ENCODE assay signal across 21 mouse cellular contexts in genomic region chr8:114956377-114957168, GRCm38 (mm10).
DNase-seq lines count a peak whose midpoint lies in the region; ATAC-seq and TF ChIP-seq lines count a peak whose summit lies in the region.
"Had no signal": no experiment of that assay in that cellular context is flagged by ENCODE, and none has a peak within 500 bp of the region (broad histone marks: within the 10 kb centered on the region; RNA-seq: fewer than 3 reads in every experiment).

No protein-coding gene starts in this region.

- no peaks in the 10 kb centered on the region for H3K36me3 ChIP-seq in embryonic facial prominence, embryonic 13.5 days
- no peaks in the 10 kb centered on the region for H3K36me3 ChIP-seq in embryonic facial prominence, embryonic 10.5 days (replicated peaks)
- no peaks in the 10 kb centered on the region for H3K36me3 ChIP-seq in embryonic facial prominence, embryonic 14.5 days (ENCODE audit: control insufficient read depth, insufficient read depth, low read length)
- no peaks in the 10 kb centered on the region for H3K36me3 ChIP-seq in limb, embryonic 14.5 days (ENCODE audit: control insufficient read depth, insufficient read depth, low read length)
- H3K36me3 ChIP-seq: embryonic facial prominence, embryonic 12.5 days; heart, embryonic 13.5 days; hindbrain, embryonic 13.5 days; liver, embryonic 15.5 days had no signal

- 0 out of 2 replicates have a peak overlapping the region, but pooled peaks have one; percentile 11 for H3K27ac ChIP-seq in embryonic facial prominence, embryonic 13.5 days
- no peak overlapping the region for H3K27ac ChIP-seq in embryonic facial prominence, embryonic 10.5 days (replicated peaks)
- peak overlapping the region; percentile 23; the same call in 1 of the 2 replicates for H3K27ac ChIP-seq in embryonic facial prominence, embryonic 14.5 days (replicated peaks; ENCODE audit: low read depth, low read length)
- H3K27ac ChIP-seq in limb, embryonic 14.5 days (replicated peaks; ENCODE audit: low read depth, low read length): no peak overlapping the region
- H3K27ac ChIP-seq: embryonic facial prominence, embryonic 12.5 days; heart, embryonic 13.5 days; hindbrain, embryonic 13.5 days; liver, embryonic 15.5 days had no signal

- no peak for ATAC-seq in embryonic facial prominence, embryonic 13.5 days (ENCODE audit: insufficient number of reproducible peaks, insufficient read depth, low FRiP score, low TSS enrichment, low read depth)
- ATAC-seq in embryonic facial prominence, embryonic 14.5 days (ENCODE audit: low read depth): no peak
- ATAC-seq in limb, embryonic 14.5 days (ENCODE audit: low FRiP score, low read depth): peak; percentile 45; the same call in 1 of the 2 replicates
- ATAC-seq: activated CD4-positive, CD25-positive, alpha-beta regulatory T cell, adult 4 months; forebrain, postnatal 0 days had no signal

- H3K4me3 ChIP-seq in embryonic facial prominence, embryonic 13.5 days: no peak overlapping the region
- H3K4me3 ChIP-seq in embryonic facial prominence, embryonic 10.5 days: no peak overlapping the region
- H3K4me3 ChIP-seq in embryonic facial prominence, embryonic 14.5 days (ENCODE audit: low read depth, low read length): no peak overlapping the region
- H3K4me3 ChIP-seq in limb, embryonic 14.5 days (replicated peaks; ENCODE audit: low read length): no peak overlapping the region
- H3K4me3 ChIP-seq: embryonic facial prominence, embryonic 12.5 days; heart, embryonic 13.5 days; hindbrain, embryonic 13.5 days; liver, embryonic 15.5 days had no signal

- H3K4me2 ChIP-seq in embryonic facial prominence, embryonic 13.5 days: no peak overlapping the region
- no peak overlapping the region for H3K4me2 ChIP-seq in embryonic facial prominence, embryonic 14.5 days (ENCODE audit: low read depth, low read length)
- H3K4me2 ChIP-seq in limb, embryonic 14.5 days (replicated peaks; ENCODE audit: low read depth, low read length, severe bottlenecking): no peak overlapping the region
- H3K4me2 ChIP-seq: embryonic facial prominence, embryonic 12.5 days; heart, embryonic 13.5 days; hindbrain, embryonic 13.5 days; liver, embryonic 15.5 days; midbrain, embryonic 11.5 days had no signal

- no peak for TF ChIP-seq POLR2A in limb, embryonic 14.5 days (IDR thresholded peaks at IDR 0.05; ENCODE audit: borderline replicate concordance, extremely low read depth, insufficient read depth, insufficient read length)

- no peaks in the 10 kb centered on the region for H3K27me3 ChIP-seq in embryonic facial prominence, embryonic 13.5 days
- no peaks in the 10 kb centered on the region for H3K27me3 ChIP-seq in embryonic facial prominence, embryonic 10.5 days (replicated peaks; ENCODE audit: low read depth, poor library complexity, severe bottlenecking)
- no peaks in the 10 kb centered on the region for H3K27me3 ChIP-seq in embryonic facial prominence, embryonic 14.5 days (replicated peaks; ENCODE audit: control insufficient read depth, insufficient read depth, low read length)
- H3K27me3 ChIP-seq in limb, embryonic 14.5 days (ENCODE audit: control insufficient read depth, insufficient read depth, low read length): no peaks in the 10 kb centered on the region
- H3K27me3 ChIP-seq: embryonic facial prominence, embryonic 12.5 days; heart, embryonic 13.5 days; hindbrain, embryonic 13.5 days; liver, embryonic 15.5 days had no signal

- no peaks in the 10 kb centered on the region for H3K9me3 ChIP-seq in embryonic facial prominence, embryonic 13.5 days
- H3K9me3 ChIP-seq in embryonic facial prominence, embryonic 10.5 days: no peaks in the 10 kb centered on the region
- H3K9me3 ChIP-seq in embryonic facial prominence, embryonic 14.5 days (ENCODE audit: control insufficient read depth, low read length): no peaks in the 10 kb centered on the region
- no peaks in the 10 kb centered on the region for H3K9me3 ChIP-seq in limb, embryonic 14.5 days (ENCODE audit: control insufficient read depth, low read length)
- H3K9me3 ChIP-seq: embryonic facial prominence, embryonic 12.5 days; heart, embryonic 13.5 days; hindbrain, embryonic 13.5 days; liver, embryonic 15.5 days had no signal

- H3K9ac ChIP-seq in embryonic facial prominence, embryonic 13.5 days: no peak overlapping the region
- no peak overlapping the region for H3K9ac ChIP-seq in embryonic facial prominence, embryonic 14.5 days (ENCODE audit: low read depth, low read length)
- H3K9ac ChIP-seq in limb, embryonic 14.5 days (ENCODE audit: low read depth, low read length, severe bottlenecking): no peak overlapping the region
- H3K9ac ChIP-seq: embryonic facial prominence, embryonic 12.5 days; forebrain, postnatal 0 days; heart, embryonic 13.5 days; hindbrain, embryonic 13.5 days; liver, embryonic 15.5 days had no signal

- WGBS in embryonic facial prominence, embryonic 13.5 days: 57% methylated on average over 8 of the region's 8 CpGs
- 84% methylated on average over 8 of the region's 8 CpGs for WGBS in embryonic facial prominence, embryonic 10.5 days
- 52% methylated on average over 7 of the region's 8 CpGs for WGBS in embryonic facial prominence, embryonic 14.5 days
- 43% methylated on average over 8 of the region's 8 CpGs for WGBS in limb, embryonic 14.5 days

- no peak for DNase-seq in embryonic facial prominence, embryonic 10.5 days (ENCODE audit: low spot score)
- DNase-seq in kidney, postnatal 10 days: peak; percentile 29
- no peak for DNase-seq in kidney, postnatal 14 days
- DNase-seq in embryonic facial prominence, embryonic 14.5 days (ENCODE audit: low spot score): peak; percentile 51
- DNase-seq in limb, embryonic 14.5 days (ENCODE audit: low spot score): peak; percentile 66
- no peak for DNase-seq in cerebellum, postnatal 4 days (ENCODE audit: low spot score in 2 of 2)
- no peak for DNase-seq in spleen, postnatal 4 days (ENCODE audit: low spot score in 2 of 2)
- DNase-seq: adrenal gland, postnatal 10 days; cerebellum, adult 9-10 months; forebrain, postnatal 0 days; gastrocnemius, postnatal 10 days; heart, adult 18-20 months; kidney, adult 11 months; thymus, adult 2 months had no signal

- H3K4me1 ChIP-seq in embryonic facial prominence, embryonic 13.5 days: peaks cover 23% of the 10 kb centered on the region
- peaks cover 7% of the 10 kb centered on the region for H3K4me1 ChIP-seq in embryonic facial prominence, embryonic 10.5 days
- peaks cover 8% of the 10 kb centered on the region for H3K4me1 ChIP-seq in embryonic facial prominence, embryonic 14.5 days (ENCODE audit: control insufficient read depth, insufficient read depth, low read length)
- peaks cover 11% of the 10 kb centered on the region for H3K4me1 ChIP-seq in limb, embryonic 14.5 days (ENCODE audit: control insufficient read depth, insufficient read depth, low read length)
- H3K4me1 ChIP-seq: heart, embryonic 13.5 days; hindbrain, embryonic 13.5 days; liver, embryonic 15.5 days had no signal

Comparison
In these comparisons a context has a peak if more than half of its experiments do, and no peak if none do; other contexts are left out.
1. H3K27ac ChIP-seq: peak in embryonic facial prominence, embryonic 13.5 days (single experiment) and embryonic facial prominence, embryonic 14.5 days (single experiment); none in embryonic facial prominence, embryonic 10.5 days (single experiment) and limb, embryonic 14.5 days (single experiment).
2. DNase-seq: peak in kidney, postnatal 10 days (single experiment), embryonic facial prominence, embryonic 14.5 days (single experiment) and limb, embryonic 14.5 days (single experiment); none in embryonic facial prominence, embryonic 10.5 days (single experiment), kidney, postnatal 14 days (single experiment), cerebellum, postnatal 4 days (0 of 2) and spleen, postnatal 4 days (0 of 2).